Mouse (Mus musculus) midbrain, embryonic 11.5 days (tissue): Measurements from ENCODE around the gene Zfp978. TPM values are rescaled to one million over a fixed set of nuclear protein-coding genes. Genes with fewer than 3 reads are reported as not detected.
"Not testable (repeated sequence)": the region's sequence is repeated elsewhere in the genome, so short reads cannot be mapped to it uniquely, and the experiment has no call there.

Source experiments
- ATAC-seq: fragments of 200-750 bp; cut with Nextera tagmentation; 2 replicates; pipeline ENCODE4 v1.8.0; 2017; ENCODE audit warnings: moderate TSS enrichment, moderate library complexity; ENCODE audit not compliant: low FRiP score
- DNase-seq: peaks from one replicate; pipeline ENCODE4 v3.0.0; 2015; ENCODE audit warnings: low spot score; ENCODE audit errors: missing footprints
- H3K27ac ChIP-seq: fragments of 300-500 bp; sonication (generic); 2 replicates; pipeline ENCODE4 v1.5.1; 2014; ENCODE audit warnings: low read depth, low read length
- H3K27me3 ChIP-seq: fragments of 300-500 bp; sonication (generic); 2 replicates; pipeline ENCODE4 v1.6.1; 2014; ENCODE audit warnings: mild to moderate bottlenecking, low read length, moderate library complexity, mixed read lengths; ENCODE audit not compliant: control insufficient read depth, insufficient read depth
- H3K36me3 ChIP-seq: fragments of 300-500 bp; sonication (generic); 2 replicates; pipeline ENCODE4 v1.6.1; 2014; ENCODE audit warnings: mild to moderate bottlenecking, low read length, moderate library complexity, mixed read lengths; ENCODE audit not compliant: control insufficient read depth, insufficient read depth
- H3K4me1 ChIP-seq: fragments of 300-500 bp; sonication (generic); 2 replicates; pipeline ENCODE4 v1.6.1; 2014; ENCODE audit warnings: low read length; ENCODE audit not compliant: control insufficient read depth, insufficient read depth
- H3K4me2 ChIP-seq: fragments of 300-500 bp; sonication (generic); 2 replicates; pipeline ENCODE4 v1.6.1; 2014; ENCODE audit warnings: mild to moderate bottlenecking, moderate library complexity
- H3K4me3 ChIP-seq: fragments of 300-500 bp; sonication (generic); 2 replicates; pipeline ENCODE4 v1.5.1; 2014; ENCODE audit warnings: low read depth, low read length
- H3K9ac ChIP-seq: fragments of 300-500 bp; sonication (generic); 2 replicates; pipeline ENCODE4 v1.6.1; 2014; ENCODE audit warnings: low read length
- H3K9me3 ChIP-seq: fragments of 300-500 bp; sonication (generic); 2 replicates; pipeline ENCODE4 v1.6.1; 2016; ENCODE audit warnings: low read length; ENCODE audit not compliant: control insufficient read depth
- WGBS: fragments of 180-500 bp; shearing (Covaris S2); extraction: QIAGEN DNeasy Blood & Tissue Kit; methylation state at CpG from one replicate; pipeline ENCODE4 v1.1.7; 2014; 5-methylcytosine and 5-hydroxymethylcytosine counted together
- polyA plus RNA-seq: library from polyadenylated mRNA; unstranded; fragments of >200 nt; fragmentation: Nextera tagmentation; extraction: Ambion mirVana; gene quantifications from 2 replicates; pipeline ENCODE4 v1.2.1, GENCODE M21; 2014

Gene Zfp978
- polyA plus RNA-seq, 1 experiment from 2014 or later = 0.23 TPM

DNA sequence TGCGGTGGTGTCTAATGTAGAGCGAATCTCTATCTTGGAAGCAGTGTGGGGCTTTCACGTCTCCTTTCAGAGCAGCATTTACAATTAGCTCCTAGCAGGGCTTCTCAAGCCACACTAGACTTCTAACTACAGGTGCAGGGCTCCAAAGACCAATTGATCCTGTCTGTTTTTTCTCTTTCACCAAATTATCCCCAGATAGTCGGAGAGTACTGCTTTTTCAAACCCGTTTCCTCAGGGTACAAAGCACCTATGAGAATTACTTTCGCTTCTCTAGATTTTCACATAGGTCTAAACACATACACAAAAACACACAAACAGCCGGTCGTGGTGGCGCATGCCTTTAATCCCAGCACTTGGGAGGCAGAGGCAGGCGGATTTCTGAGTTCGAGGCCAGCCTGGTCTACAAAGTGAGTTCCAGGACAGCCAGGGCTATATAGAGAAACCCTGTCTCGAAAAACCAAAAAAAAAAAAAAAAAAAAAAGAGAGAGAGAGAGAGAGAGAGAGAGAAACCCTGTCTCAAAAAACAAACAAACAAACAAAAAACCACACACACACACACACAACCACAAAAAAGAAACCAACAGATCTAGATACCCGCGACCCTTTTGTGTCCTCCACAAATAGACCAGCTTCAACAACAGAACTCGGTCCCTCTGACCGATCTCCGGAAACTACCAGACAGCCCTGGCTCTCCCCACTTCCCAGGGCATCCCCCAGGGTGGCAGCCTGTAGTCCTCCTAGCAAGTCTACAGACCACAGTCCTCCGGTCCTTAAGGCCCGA lies 12.0 kb upstream of the Zfp978 start:
- not testable (repeated sequence) for H3K27ac ChIP-seq, H3K27me3 ChIP-seq, H3K4me2 ChIP-seq, H3K9ac ChIP-seq, H3K36me3 ChIP-seq, H3K4me3 ChIP-seq, H3K4me1 ChIP-seq
- H3K9me3 ChIP-seq = peaks cover 26% of the 10 kb centered on the region
- 91% methylated on average over 18 of the region's 19 CpGs for WGBS
- DNase-seq (peak; percentile 39), ATAC-seq (peak; percentile 70)

DNA sequence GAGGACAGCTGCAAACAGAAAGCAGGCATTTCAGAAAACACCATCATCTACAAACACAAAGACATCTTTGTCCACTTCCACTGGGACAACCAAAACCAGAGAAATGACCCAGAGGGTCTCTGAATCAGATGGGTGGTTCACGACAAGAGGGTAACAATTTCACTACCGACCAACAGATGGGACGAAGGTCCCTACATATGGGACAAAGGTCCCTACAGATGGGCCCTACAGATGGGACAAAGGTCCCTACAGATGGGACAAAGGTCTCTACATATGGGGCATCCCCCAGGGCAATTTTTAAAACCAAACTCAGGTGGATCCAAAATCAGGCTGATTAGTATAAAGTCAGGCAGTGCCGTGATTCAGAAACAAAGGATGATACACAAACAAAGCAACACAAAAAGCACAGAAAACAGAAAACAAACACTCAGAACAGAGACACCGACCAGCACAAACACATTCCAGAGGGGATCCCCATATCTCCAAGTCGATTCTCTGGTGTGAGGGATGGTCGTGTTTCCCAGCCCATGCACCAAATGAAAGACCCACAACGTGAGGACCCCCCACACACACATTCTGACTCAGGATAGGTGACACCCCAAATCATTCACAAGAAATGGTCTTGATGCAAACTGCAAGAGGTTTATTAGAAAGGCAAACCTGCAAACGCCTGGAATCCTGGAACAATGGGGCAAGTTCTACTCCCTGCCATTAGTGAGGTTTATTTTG lies 11.3 kb upstream of the Zfp978 start:
- 85% methylated on average over 9 of the region's 9 CpGs for WGBS
- H3K36me3 ChIP-seq, H3K4me2 ChIP-seq, H3K4me3 ChIP-seq, H3K9ac ChIP-seq, ATAC-seq, H3K27ac ChIP-seq, H3K27me3 ChIP-seq, H3K4me1 ChIP-seq: not testable (repeated sequence)
- DNase-seq = peak; percentile 76
- H3K9me3 ChIP-seq = peaks cover 26% of the 10 kb centered on the region

DNA sequence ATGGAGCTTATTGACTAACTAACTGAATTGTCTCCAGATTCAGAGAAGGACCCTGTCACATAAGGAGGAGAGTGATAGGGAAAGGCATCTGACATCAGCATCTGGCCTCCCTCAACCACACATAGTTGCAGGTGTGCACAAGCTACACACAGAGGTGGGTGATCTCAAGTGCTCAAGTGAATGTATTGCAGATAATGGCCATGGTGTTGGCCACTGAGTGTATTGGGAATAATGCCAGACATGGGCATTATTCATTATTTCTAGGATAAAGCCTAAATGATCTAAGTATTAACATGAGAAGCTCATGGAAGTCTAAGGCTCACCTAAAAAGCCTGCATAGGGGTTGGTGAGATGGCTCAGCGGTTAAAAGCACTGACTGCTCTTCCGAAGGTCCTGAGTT lies 10.6 kb upstream of the Zfp978 start:
- not testable (repeated sequence) for H3K4me2 ChIP-seq, H3K4me1 ChIP-seq, H3K27me3 ChIP-seq, H3K36me3 ChIP-seq, H3K27ac ChIP-seq, H3K9ac ChIP-seq, H3K4me3 ChIP-seq
- DNase-seq (peak; percentile 64), ATAC-seq (peak; percentile 52; the same call in 1 of the 2 replicates)
- H3K9me3 ChIP-seq = peaks cover 26% of the 10 kb centered on the region
- WGBS = 87% methylated on average over 2 of the region's 2 CpGs

DNA sequence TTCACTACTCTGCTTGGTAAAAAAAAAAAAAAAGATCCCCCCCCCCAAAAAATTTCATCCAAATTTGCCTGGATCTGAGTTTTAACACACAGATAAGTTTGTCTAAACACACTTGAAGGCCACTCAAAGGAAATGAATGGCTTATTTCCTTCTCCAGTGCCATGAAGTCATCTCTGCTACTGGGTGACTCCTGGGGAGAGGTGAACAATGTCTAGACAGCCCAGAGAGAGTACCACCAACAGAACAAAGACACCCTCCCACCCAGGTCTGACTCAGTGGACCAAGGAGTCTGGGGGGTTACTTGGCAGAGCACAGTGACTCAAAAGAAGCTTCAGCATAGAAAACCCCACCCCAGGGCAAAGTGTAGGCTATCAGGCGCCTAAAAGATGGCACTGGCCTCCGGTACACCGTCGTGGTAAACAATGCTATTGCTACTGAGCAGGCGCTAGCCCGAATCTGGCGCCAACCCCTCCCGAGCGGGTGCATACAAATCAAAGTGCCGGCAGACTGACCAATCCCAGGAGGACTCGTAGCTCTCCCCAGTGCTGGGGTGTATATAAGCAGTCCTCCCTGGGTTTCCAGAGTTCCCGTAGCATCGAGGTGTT lies 9.6 kb upstream of the Zfp978 start:
- not testable (repeated sequence) for H3K36me3 ChIP-seq, H3K9ac ChIP-seq, ATAC-seq, H3K4me1 ChIP-seq, H3K4me2 ChIP-seq, H3K27me3 ChIP-seq, H3K27ac ChIP-seq, H3K4me3 ChIP-seq
- DNase-seq = peak; percentile 49
- WGBS = 87% methylated on average over 9 of the region's 13 CpGs
- peaks cover 24% of the 10 kb centered on the region for H3K9me3 ChIP-seq

- not testable (repeated sequence) for H3K27ac ChIP-seq, DNase-seq, H3K4me1 ChIP-seq, H3K4me3 ChIP-seq, H3K27me3 ChIP-seq, ATAC-seq, H3K4me2 ChIP-seq, H3K36me3 ChIP-seq, H3K9ac ChIP-seq
- WGBS = 86% methylated on average over 4 of the region's 4 CpGs
- H3K9me3 ChIP-seq = peaks cover 19% of the 10 kb centered on the region
Measured at GRCm38 (mm10) chr4:147353626-147354025, 7.5 kb upstream of the Zfp978 start.

- not testable (repeated sequence) for H3K4me2 ChIP-seq, H3K27me3 ChIP-seq, DNase-seq, H3K9ac ChIP-seq, H3K4me1 ChIP-seq, H3K9me3 ChIP-seq, H3K4me3 ChIP-seq, H3K36me3 ChIP-seq, ATAC-seq, H3K27ac ChIP-seq
- WGBS = no CpG with 5 or more reads among the region's 3 CpGs
Measured at GRCm38 (mm10) chr4:147356042-147356441, 5.1 kb upstream of the Zfp978 start.

GRCm38 (mm10) chr4:147357195-147357594 lies 3.9 kb upstream of the Zfp978 start:
- not testable (repeated sequence) for H3K4me1 ChIP-seq, H3K27ac ChIP-seq, H3K9me3 ChIP-seq, H3K27me3 ChIP-seq, H3K4me3 ChIP-seq, H3K36me3 ChIP-seq, H3K4me2 ChIP-seq, DNase-seq, H3K9ac ChIP-seq
- ATAC-seq = 0 out of 2 replicates have a peak, but pooled peaks have one; percentile 57
- no CpG with 5 or more reads among the region's 2 CpGs for WGBS

- not testable (repeated sequence) for DNase-seq, H3K4me1 ChIP-seq, H3K27me3 ChIP-seq, H3K4me2 ChIP-seq, H3K9me3 ChIP-seq, H3K27ac ChIP-seq, ATAC-seq, H3K36me3 ChIP-seq, H3K4me3 ChIP-seq, H3K9ac ChIP-seq
- WGBS = no CpG with 5 or more reads among the region's 1 CpGs
Measured at GRCm38 (mm10) chr4:147361872-147362271, 769 bp downstream of the Zfp978 start.

- H3K27ac ChIP-seq, H3K9ac ChIP-seq, DNase-seq, H3K4me2 ChIP-seq, H3K4me1 ChIP-seq, H3K4me3 ChIP-seq, H3K27me3 ChIP-seq, H3K36me3 ChIP-seq, H3K9me3 ChIP-seq: not testable (repeated sequence)
- ATAC-seq = peak; percentile 75
- WGBS = no CpG with 5 or more reads among the region's 2 CpGs
Measured at GRCm38 (mm10) chr4:147369564-147369963, 8.5 kb downstream of the Zfp978 start.
